Mouse (Mus musculus) brain, embryonic 14.5 days (tissue): Measurements from ENCODE around the gene Dst.

Source experiments
- CTCF ChIP-seq: fragments of 200-500 bp; IDR thresholded peaks from 2 replicates; pipeline ENCODE4 v1.5.1; 2012; ENCODE audit warnings: inconsistent platforms, mild to moderate bottlenecking, moderate library complexity, borderline replicate concordance; ENCODE audit not compliant: insufficient read depth, insufficient read length; ENCODE audit errors: extremely low read depth
- POLR2A ChIP-seq: fragments of 200-500 bp; IDR thresholded peaks from 2 replicates; pipeline ENCODE4 v1.6.1; 2012; ENCODE audit warnings: mild to moderate bottlenecking, inconsistent platforms, borderline replicate concordance; ENCODE audit not compliant: poor library complexity, insufficient read depth, insufficient read length, severe bottlenecking; ENCODE audit errors: extremely low read depth

DNA sequence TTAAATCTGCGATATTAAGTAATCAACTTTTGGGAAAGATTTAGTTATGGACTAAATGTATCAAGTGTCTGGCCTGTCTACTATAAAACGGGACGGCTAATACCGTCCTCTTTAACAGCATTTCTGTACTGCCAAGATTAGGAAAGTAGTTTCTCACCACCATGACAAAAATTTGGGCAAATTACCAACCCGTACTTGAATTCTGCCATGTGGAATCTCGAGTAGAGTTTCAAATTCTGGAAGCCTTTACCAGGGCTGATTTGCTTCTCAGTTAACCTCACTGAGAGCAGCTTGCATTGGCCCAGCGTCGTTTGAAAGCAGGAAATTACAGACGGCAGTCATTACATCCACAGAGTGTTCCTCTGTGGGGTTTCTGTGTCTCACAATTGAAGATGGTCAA, 310.8 kb downstream of the Dst start:
- TF ChIP-seq POLR2A (no peak), CTCF (no peak)
